Mouse (Mus musculus) MEL-GATA-1-ER (cell line): ENCODE measurements around the gene Acot7.

Experiments used
- DNase-seq: peaks from one replicate; pipeline ENCODE4 v3.0.0-alpha.2; 2012; ENCODE audit warnings: low read depth; ENCODE audit errors: extremely low read depth

Acot7 gene

DNA sequence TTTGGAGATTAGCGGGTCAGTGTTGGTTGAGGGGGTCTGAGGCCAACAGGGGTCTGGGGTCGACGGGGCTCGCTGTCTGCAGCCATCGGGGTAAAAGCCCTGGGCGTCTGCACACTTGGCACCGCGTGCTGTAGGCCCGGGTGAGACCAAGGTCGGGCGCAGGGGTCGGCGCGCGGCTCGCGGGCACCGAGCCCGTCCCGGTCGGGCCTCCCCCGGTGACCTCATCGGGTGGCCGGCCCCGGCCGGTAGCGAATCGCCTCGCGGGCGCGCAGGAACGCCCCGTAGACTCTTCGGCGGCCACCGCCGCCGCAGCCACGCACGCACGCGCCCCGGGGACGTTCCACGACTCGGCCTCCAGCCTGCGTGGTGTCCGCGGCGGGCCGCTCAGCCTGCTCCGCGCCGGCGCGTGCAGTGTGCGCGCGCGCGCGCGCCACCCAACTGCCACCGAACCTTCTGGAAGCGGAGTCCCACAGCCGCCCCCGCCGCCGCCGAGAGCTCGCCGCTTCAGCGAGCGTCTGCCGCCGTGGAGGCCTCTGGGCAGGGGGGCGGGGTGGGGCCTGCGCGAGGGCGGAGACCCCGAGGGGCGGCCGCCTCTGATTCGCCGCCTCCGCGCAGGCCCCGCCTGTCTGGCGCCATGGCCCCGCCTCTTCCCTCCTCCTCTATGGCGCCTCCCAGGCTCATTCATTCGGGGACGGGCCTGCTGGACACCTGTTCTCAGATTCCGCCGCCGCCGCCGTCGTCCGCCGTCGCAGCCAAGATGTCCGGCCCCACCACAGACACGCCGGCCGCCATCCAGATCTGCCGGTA is at the start of gene Acot7:
TSS of gene Acot7 (plus strand) at position 598 of the 807 bp plus-strand sequence.
- DNase-seq: no peak

DNA sequence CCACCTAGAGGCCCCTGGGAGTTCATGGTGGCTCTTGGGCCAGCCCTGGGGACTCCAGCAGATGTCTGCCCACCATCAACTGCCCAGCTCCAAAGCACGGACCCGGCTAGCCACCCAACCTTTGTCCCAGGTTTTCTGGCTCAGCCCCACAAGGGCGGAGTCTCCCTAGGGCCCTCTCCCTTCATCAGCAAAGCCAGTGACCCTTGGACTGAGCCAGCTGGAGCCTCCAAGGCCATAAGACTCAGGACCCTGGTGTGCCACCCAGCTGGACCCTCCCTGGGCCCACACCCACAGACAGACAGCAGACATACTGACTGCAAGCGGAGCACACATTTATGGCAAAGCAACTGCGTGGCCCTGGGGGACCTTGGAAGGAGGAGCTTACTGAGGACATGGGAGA is 49.1 kb upstream of the Acot7 start:
- no peak for DNase-seq

DNA sequence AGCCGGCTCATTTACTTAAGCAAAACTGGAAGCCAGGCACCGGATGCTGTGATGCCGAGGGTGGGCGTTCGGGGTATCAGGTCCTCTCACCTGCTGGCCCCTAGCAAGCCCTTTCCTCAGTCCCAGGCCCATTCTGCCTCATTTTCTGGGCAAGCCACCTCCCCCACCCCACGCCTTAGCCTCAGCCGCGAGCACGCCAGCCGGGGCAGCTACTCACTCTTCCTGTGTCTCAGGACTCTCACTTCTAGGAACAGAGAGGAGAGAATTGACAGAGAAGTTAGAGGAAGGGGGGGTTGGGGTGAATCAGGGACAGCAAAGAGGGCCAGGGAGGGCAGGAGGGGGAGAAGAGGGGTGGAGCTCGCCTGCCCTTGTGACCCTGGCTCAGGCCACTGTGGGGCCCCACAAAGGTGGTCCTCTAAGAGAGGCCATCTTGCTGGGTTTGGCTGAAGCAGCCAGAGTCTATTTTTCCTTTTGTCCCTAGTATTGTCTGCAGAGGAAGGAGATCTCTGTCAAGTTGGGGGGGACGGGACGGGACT is 48.5 kb upstream of the Acot7 start:
- DNase-seq: no peak

DNA sequence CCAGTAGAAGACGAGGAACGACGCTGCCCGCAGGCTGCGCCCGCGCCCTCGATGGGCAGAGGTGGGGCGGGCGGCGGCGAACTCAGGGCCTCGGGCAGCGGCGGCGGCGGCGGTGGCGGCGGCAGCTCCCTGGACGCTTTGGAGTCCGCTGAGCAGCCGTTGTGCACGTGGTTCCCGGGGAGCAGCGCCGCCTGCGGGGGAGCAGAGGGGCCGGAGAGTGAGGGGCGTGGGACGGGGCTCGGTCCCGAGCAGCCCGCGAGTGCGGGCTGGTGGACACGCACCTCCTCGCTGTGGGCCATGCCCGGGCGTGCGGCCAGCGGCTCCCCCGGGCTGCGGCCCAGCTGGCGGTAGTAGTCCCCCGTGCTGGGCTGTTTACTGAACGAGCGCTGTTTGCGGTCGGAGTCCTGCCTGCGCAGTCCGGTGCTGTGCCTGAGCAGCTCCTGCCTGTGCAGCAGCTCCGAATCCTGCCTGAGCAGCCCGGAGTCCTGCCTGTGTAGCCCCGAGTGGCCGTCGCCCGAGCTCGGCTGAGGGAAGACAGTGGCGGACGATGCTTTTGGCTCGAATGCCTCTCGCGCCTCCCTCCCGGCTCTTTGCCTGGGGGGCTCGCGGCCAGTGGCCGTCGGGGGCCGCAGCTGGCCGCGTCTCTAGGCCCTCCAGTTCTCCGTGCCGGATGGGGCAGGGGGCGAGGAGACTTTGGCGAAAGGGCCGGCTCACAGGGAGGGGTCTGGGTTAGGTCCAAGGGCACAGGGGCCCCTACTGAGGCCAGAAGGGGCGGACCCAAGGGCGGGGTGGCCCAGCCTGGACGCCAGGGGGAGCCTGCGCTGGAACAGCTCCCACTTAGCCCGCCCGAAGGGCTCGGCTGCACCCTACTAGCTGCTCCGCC is 46.9 kb upstream of the Acot7 start:
- DNase-seq: no peak

DNA sequence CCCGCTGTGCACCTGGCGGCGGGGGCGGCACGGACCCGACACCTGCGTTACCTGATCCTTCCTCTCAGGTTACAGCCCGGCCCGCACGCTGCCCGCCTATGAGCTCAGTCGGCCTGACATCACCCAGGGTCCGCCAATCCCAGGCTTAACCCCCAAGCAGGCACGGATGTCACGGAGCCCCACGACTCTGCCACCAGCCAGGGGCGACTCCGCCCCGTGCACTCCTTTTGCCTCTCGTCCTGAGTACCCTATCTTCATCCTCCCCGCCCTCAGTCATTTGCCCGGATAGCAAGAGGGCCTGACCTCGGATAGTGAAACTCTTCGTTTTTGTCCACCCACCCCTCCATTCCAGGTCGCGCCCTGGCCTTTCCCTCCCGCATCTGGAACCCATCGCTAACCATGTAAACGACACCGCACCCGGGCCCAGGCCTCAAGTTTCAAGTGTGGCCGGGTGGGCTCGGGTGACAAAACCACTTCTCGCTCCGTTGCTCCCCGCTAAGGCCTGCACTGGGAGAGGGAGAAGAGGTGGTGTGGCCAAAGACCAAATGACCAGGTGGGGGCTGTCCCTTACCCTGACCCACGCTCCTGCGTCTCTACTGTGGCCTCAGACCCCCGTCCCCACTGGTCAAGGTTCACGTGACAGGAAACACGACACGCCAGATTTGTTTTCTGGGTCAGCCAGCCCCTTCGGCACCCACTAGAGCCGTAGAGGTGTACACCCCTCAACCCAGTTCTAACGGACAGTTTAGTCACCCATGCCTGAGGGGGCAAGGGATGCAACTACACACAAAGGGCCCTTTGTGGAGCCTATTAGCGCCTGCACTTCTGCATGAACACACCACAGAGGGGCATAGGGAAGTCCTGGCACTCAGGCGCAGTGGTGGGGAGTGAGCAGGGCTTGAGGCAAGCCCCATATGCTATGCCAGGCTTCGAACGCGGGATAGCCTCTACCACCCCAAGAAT is 45.8 kb upstream of the Acot7 start:
- no peak for DNase-seq

DNA sequence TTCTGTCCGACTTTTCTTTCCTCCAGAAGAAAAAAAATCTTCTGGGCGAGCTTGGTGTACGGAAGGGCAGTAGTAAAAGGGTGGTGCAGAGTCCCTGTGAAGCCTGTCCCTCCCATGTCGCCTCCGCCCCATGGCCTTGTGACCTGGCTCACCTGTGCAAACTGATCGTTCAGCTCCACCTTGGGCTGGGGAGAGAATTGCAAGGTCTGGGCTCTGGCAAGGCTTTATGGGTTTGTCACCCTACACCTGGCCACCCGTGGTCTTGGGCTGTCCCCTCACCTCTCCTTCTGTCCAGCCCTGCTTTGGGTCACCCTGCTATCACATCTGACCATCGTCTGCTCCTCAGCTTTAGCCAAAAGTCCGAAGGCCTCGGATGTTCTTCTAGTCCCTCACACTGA is 45.2 kb upstream of the Acot7 start:
- no peak for DNase-seq

DNA sequence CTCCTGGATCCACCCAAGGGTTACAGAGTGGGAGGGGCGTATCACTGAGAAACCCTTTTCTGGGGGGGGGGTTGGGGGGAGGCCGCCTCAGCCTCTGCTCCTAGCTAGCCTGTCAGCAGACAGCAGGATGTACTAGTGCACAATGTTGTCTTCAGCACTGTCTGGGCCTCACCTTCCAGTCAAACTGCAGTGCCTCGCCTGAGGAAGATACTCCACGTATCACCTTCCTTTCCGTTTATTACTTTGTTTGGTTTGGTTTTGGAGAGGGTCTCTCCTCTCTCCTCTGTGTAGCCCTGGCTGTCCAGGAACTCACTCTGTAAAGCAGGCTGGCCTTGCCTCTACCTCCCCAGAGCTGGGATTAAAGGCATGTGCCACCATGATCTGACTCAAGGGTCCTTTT is 44.7 kb upstream of the Acot7 start:
- no peak for DNase-seq

GRCm38 (mm10) chr4:152134507-152134906 is 43.4 kb upstream of the Acot7 start:
- DNase-seq: no peak

GRCm38 (mm10) chr4:152135363-152135762 is 42.6 kb upstream of the Acot7 start:
- DNase-seq: no peak

DNA sequence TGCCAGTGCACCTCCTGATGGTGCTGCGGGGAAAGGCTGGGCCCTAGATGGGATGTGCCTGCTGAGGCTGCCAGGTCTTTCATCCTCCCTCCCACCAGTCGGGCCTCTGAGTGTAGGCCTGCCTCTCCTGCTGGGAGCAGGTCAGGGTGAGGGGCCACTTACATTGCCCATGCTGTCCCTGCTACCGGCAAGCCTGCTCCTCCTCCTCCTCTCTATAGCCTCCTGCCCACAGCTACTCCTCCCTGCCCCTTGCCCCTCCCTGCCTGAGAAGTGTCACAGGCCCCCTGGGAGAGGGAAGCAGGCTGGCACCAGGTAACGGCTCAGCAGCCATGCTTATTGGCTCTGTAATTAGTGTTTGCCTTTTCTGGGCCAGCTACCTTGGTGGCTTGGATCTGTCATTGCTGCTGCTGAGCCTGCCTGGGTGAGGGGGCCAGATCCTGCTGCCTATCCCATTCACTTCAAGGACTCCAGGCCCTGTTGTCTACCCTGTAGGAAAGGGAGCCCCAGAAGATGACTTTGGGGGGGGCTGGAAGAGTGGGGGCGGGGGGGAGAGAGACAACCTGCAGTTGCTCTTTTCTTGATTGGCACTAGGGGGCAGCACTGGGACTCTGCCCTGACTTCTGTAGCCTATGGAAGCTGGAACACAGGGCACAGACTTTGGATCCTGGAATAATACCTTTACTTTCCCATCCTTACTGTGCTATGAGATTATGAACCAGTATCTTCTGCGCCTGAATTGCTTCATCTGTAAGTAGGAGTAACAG is 41.6 kb upstream of the Acot7 start:
- DNase-seq: no peak

GRCm38 (mm10) chr4:152136876-152137250 is 41.1 kb upstream of the Acot7 start:
- no peak for DNase-seq

DNA sequence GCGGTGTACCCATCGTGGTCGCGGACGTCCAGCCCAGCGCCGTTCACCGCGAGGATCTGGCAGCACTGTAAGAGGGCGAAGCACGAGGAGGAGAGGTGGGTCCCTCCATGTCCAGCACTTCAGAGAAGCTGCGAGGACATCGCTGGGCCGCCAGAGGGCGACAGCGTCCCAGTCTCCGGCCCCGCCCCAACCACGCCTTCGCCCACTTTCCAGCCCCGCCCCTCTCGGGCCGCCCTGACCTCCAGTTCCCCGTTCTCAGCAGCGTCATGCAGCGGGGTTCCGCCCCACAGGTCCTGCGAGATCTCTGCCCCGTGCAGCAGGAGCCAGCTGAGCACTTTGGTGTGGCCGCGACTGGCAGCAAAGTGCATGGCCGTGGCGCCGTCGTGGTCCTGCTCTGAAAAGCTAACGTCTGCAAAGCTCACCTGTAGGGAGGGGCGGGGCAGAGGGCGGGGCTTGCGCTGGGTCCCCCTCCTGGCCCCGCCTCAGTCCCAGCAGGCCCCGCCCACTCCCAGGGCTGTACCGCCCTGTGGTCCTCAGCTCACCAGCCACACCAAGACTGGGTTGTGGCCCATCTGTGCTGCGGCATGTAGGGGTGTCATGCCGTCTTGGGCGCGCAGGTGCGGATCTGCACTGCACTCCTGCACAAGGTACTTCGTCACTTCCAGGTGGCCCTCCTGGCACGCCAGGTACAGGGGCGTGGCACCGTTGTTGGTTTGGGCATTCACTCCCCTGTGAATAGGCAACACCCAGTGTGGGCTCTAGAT is 39.3 kb upstream of the Acot7 start:
- peak; percentile 44 for DNase-seq

DNA sequence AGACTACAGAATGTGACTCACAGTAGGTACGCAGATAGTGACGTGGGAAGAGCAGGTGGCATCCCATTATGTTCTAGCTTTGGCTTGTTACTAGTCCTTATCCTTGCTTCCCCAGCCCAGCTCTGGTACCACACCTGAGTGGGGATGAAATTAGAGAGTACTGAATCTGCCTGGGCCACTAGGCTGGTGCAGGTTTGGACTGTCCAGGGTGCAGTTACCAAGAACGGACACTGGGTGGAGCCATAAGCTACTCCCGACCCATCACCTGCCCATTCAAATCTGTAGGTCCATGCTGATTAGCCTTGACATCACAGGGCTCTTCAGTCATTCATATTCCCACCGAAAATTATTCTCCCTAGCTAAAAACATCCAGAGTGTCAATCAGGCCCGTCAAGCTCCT is 37.5 kb upstream of the Acot7 start:
- peak; percentile 34 for DNase-seq

DNA sequence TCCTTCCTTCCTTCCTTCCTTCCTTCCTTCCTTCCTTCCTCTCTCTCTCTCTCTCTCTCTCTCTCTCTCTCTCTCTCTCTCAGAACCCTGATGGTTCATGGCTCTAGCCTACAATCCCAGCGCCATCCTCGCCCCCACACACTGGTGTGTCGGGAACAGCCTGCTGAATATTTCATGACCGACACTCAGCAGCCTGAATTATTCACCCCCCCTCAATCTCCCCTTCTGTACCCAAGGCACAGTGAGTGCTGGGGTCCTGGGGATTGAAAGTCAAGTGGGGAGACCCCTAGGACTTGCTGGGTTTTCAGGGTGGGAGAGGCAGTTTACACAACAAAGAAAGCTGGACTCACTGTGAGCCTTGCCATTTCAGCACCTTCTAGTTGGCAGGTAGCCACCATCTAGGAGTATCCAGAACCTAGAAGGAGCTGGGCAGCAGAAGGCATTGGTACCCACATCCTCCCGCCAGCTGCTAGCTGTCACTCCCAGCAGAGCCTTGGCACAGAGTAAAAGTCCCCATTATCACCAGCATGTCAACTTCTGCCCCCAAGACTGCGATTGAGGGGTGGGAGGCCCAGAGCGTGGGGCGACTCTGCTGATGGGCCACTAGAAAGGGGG is 36.3 kb upstream of the Acot7 start:
- DNase-seq: no peak

- no peak for DNase-seq
Measured at GRCm38 (mm10) chr4:152143632-152144031, 34.3 kb upstream of the Acot7 start.

DNA sequence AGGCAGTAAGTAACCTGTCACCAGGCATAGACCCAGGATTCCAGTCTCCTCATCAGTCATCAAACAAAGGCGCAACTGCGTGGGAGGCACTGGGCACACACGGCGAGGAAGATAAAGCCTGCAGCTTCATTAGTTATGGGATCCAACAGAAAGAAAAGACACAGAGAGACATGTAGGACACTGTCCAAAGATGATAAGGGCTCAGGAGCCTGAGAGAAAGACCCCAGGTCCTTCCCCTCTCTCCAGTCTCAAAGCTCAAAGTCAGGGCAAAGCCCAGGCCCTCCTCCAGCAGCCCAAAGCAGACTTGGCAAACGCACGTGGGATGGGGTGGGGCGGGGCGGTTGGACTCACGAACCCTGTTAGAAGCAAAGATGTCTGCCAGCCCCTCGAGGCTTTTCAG is 32.5 kb upstream of the Acot7 start:
- no peak for DNase-seq

DNA sequence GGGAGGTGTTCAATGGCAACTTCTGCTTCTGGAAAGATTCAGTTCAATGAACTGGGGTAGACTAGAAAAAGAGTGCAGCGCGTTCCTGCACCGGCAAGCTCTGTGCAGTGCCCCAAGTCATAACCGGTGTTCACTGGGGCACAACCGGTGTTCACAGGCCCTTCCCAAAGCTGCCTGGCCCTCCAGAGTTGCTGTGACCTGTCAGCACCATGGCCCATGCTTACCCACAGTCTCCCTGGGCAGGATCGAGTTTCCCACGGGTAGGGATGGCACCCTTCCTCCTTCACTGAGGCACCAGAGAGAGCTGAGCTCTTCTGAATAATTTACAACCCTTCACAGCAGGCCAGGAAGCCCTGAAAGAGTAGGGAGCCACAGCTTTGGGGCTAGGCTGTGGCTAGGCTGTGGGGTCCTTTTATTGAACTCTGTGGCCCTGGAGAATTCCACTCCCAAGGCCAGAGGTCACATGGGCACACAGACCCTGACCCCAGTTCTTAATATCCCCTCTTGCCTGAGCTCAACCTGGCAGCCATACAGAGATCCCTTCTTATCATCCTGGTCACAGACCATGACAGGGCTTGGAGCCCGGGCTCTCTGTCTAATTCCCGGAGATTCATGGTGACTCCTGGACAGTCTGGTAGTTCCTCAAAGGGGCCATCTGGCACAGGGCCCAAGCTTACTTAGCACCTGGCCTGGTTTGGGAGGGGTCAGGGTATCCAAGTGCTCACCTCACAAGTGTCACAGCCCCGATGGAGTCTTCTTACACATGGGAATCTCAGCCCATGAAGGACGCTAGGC is 31.7 kb upstream of the Acot7 start:
- DNase-seq: no peak

DNA sequence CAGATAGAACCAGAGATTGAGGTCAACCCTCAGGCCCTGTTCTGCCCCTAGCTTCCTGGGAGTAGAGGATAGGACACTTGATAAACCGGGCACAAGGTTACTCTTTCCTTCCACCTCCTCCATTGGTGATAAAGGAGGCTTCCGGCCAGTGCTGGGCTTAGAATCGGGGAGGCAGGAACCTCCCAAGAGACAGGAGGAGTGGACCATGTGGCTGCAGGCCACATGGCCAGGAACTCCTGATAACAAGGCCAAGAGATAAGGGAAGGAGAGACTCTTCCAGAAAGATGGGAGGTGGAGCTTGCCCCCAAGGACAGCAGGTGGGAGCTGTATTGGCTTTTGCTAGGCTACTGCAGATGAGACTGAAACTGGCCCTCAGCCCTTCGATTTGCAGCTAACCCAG is 27.4 kb upstream of the Acot7 start:
- no peak for DNase-seq
